Mouse (Mus musculus) cerebellum, adult 2 months (tissue): ENCODE data around the gene Hvcn1. TPM values are rescaled to one million over a fixed set of nuclear protein-coding genes. Genes with fewer than 3 reads are reported as not detected.

Experiments
- DNase-seq, 2 experiments: peaks; one replicate each; pipeline ENCODE4 v3.0.0; 2021
- H3K27ac ChIP-seq: fragments of 200-500 bp; 2 replicates; pipeline ENCODE4 v1.5.1; 2012; ENCODE audit warnings: low read length, control low read depth, inconsistent platforms; ENCODE audit not compliant: insufficient read depth
- H3K27me3 ChIP-seq: fragments of 200-500 bp; 2 replicates; pipeline ENCODE4 v1.6.1; 2012; ENCODE audit warnings: inconsistent platforms, mild to moderate bottlenecking, low read length, moderate library complexity; ENCODE audit not compliant: control insufficient read depth, insufficient read depth
- H3K4me1 ChIP-seq: fragments of 200-500 bp; 2 replicates; pipeline ENCODE4 v1.6.1; 2011; ENCODE audit warnings: low read length; ENCODE audit not compliant: control insufficient read depth, insufficient read depth
- H3K4me3 ChIP-seq: fragments of 200-500 bp; replicated peaks from 2 replicates; pipeline ENCODE3; 2011; ENCODE audit warnings: mild to moderate bottlenecking, low read depth, low read length, control low read depth; ENCODE audit not compliant: insufficient read depth
- CTCF ChIP-seq: fragments of 200-500 bp; IDR thresholded peaks from 2 replicates; pipeline ENCODE4 v1.5.1; 2011; ENCODE audit warnings: low read depth, mild to moderate bottlenecking, control low read depth, low read length, moderate library complexity, borderline replicate concordance; ENCODE audit not compliant: insufficient read depth
- POLR2A ChIP-seq: fragments of 200-500 bp; IDR thresholded peaks from 2 replicates; pipeline ENCODE4 v1.6.1; 2011; ENCODE audit warnings: low read length, control low read depth, borderline replicate concordance; ENCODE audit not compliant: insufficient read depth
- WGBS: fragments of 180-500 bp; shearing (Covaris S2); methylation state at CpG from one replicate; pipeline ENCODE4 v1.1.7; 2018; 5-methylcytosine and 5-hydroxymethylcytosine counted together
- polyA plus RNA-seq: library from polyadenylated mRNA; depleted of rRNA; stranded (reverse); fragments of >200 nt; gene quantifications from 2 replicates; pipeline ENCODE4 v1.2.3, GENCODE M21; 2012

The Hvcn1 gene
- polyA plus RNA-seq, 1 experiment = 1.00 TPM

GRCm38 (mm10) chr5:122233695-122234094 lies 27.1 kb downstream of the Hvcn1 start:
- Histone ChIP-seq H3K27ac (no peak overlapping the region), H3K4me1 (peaks cover 15% of the 10 kb centered on the region; the same call in 1 of the 2 replicates), H3K4me3 (no peak overlapping the region), H3K27me3 (no peaks in the 10 kb centered on the region)
- WGBS = 63% methylated on average over 12 of the region's 12 CpGs
- peak in 1 of 2 experiments; percentile 15 for DNase-seq
- TF ChIP-seq CTCF (no peak), POLR2A (no peak)

GRCm38 (mm10) chr5:122234319-122235195 lies 28.0 kb downstream of the Hvcn1 start:
- TF ChIP-seq CTCF (0 out of 2 replicates have a peak, but pooled peaks have one; percentile 1), POLR2A (no peak)
- no peak overlapping the region for H3K27ac ChIP-seq
- no peaks in the 10 kb centered on the region for H3K27me3 ChIP-seq
- no peak overlapping the region for H3K4me3 ChIP-seq
- 34% methylated on average over 9 of the region's 9 CpGs for WGBS
- peak in 1 of 2 experiments; percentile 31 for DNase-seq
- peaks cover 15% of the 10 kb centered on the region; the same call in 1 of the 2 replicates for H3K4me1 ChIP-seq

GRCm38 (mm10) chr5:122235196-122235836 lies 28.7 kb downstream of the Hvcn1 start:
- no peaks in the 10 kb centered on the region for H3K27me3 ChIP-seq
- peak in 1 of 2 experiments; percentile 10 for DNase-seq
- 68% methylated on average over 9 of the region's 9 CpGs for WGBS
- TF ChIP-seq CTCF = no peak
- no peak for TF ChIP-seq POLR2A
- no peak overlapping the region for H3K4me3 ChIP-seq
- H3K27ac ChIP-seq = no peak overlapping the region
- H3K4me1 ChIP-seq = peaks cover 15% of the 10 kb centered on the region; the same call in 1 of the 2 replicates

GRCm38 (mm10) chr5:122237200-122237599 lies 30.6 kb downstream of the Hvcn1 start:
- H3K27ac ChIP-seq = no peak overlapping the region

GRCm38 (mm10) chr5:122239618-122240017 lies 33.0 kb downstream of the Hvcn1 start:
- DNase-seq = no peak
- no peak overlapping the region for H3K4me3 ChIP-seq
- H3K27ac ChIP-seq = no peak overlapping the region
- no peaks in the 10 kb centered on the region for H3K27me3 ChIP-seq
- WGBS = 89% methylated on average over 7 of the region's 7 CpGs
- peaks cover 13% of the 10 kb centered on the region for H3K4me1 ChIP-seq
- TF ChIP-seq POLR2A (no peak), CTCF (no peak)

More at GRCm38 (mm10) chr5:122237200-122237599, 30.6 kb downstream of the Hvcn1 start:
- DNase-seq = no peak
- peaks cover 15% of the 10 kb centered on the region; the same call in 1 of the 2 replicates for H3K4me1 ChIP-seq
- 80% methylated on average over 5 of the region's 5 CpGs for WGBS
- TF ChIP-seq POLR2A = no peak
- TF ChIP-seq CTCF = no peak
- H3K27me3 ChIP-seq = no peaks in the 10 kb centered on the region
- no peak overlapping the region for H3K4me3 ChIP-seq

GRCm38 (mm10) chr5:122240521-122240920 lies 33.9 kb downstream of the Hvcn1 start:
- TF ChIP-seq CTCF (no peak), POLR2A (no peak)
- peak; percentile 59 to 63 for DNase-seq
- peaks cover 12% of the 10 kb centered on the region for H3K4me1 ChIP-seq
- WGBS = 65% methylated on average over 11 of the region's 11 CpGs
- H3K4me3 ChIP-seq = no peak overlapping the region
- H3K27ac ChIP-seq = no peak overlapping the region
- H3K27me3 ChIP-seq = no peaks in the 10 kb centered on the region

- Histone ChIP-seq H3K4me1 (peaks cover 14% of the 10 kb centered on the region), H3K27ac (no peak overlapping the region), H3K4me3 (no peak overlapping the region), H3K27me3 (no peaks in the 10 kb centered on the region)
- 52% methylated on average over 1 of the region's 1 CpGs for WGBS
- no peak for DNase-seq
- TF ChIP-seq CTCF (no peak), POLR2A (no peak)
These were observed 34.4 kb downstream of the Hvcn1 start for GRCm38 (mm10) chr5:122240989-122241388.

- H3K4me1 ChIP-seq = peaks cover 14% of the 10 kb centered on the region
- no peaks in the 10 kb centered on the region for H3K27me3 ChIP-seq
- no peak overlapping the region for H3K4me3 ChIP-seq
- WGBS = 88% methylated on average over 6 of the region's 6 CpGs
- no peak for TF ChIP-seq CTCF
- no peak for TF ChIP-seq POLR2A
- DNase-seq = no peak
- no peak overlapping the region for H3K27ac ChIP-seq
These were observed 36.0 kb downstream of the Hvcn1 start for GRCm38 (mm10) chr5:122242521-122243123.
